ENCODE assay signal across 8 mouse cellular contexts in the genomic region with DNA sequence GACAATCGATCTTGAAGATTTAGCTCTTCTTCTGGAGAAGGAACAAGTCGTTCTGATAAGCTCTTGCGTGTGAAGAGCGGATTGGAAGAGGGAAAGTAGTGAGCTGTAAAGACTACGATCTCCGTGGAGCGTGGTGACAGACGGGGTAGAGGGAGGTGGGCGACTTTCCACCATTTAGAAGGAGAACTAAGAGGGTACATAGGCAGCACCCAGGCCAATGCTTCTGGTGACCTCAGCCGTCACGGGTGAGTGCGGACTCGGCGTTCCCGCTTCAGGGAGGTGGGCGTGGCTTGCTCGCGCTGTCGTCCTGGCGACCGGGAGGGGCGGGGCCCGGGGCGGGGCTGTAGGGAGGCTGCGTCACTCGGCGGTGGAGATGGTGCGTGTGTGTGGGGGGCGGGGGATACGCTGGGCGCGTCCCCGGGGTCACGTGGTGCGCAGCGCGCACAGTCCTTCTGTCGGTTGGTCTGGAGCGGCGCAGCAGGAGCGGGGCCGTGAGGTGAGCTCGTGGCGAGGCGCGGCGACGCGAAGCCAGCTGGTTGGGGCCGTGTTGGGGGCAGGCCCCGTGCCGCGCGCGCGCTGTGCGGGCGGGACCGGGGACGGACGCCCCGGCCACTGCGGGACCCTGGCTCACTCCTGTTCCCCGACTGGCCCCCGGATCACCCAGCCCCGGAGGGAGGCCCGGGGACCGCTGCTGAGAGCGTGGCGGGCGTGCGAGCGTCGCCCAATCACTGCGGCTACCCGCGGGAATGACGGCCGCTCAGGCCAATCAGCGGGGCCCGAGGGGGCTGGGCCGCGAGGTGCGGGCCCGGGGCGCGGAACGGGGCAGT. TPM values are rescaled to one million over a fixed set of nuclear protein-coding genes. Genes with fewer than 3 reads are reported as not detected.
DNase-seq lines count a peak whose midpoint lies in the region; ATAC-seq lines count a peak whose summit lies in the region.

A gene (plus strand): TSS at position 165 of the 827 bp plus-strand sequence.

- H3K27me3 ChIP-seq in embryonic facial prominence, embryonic 14.5 days (replicated peaks; ENCODE audit: control insufficient read depth, insufficient read depth, low read length): no peaks in the 10 kb centered on the region
- H3K27me3 ChIP-seq in limb, embryonic 15.5 days: no peaks in the 10 kb centered on the region

- WGBS in embryonic facial prominence, embryonic 14.5 days: under 1% methylated on average over 40 of the region's 88 CpGs
- WGBS in limb, embryonic 15.5 days: under 1% methylated on average over 75 of the region's 88 CpGs

- H3K4me1 ChIP-seq in embryonic facial prominence, embryonic 14.5 days (ENCODE audit: control insufficient read depth, insufficient read depth, low read length): peaks cover 16% of the 10 kb centered on the region
- peaks cover 30% of the 10 kb centered on the region for H3K4me1 ChIP-seq in limb, embryonic 15.5 days

- peak within 1 kb of the TSS; percentile 85 for H3K9ac ChIP-seq in embryonic facial prominence, embryonic 14.5 days (ENCODE audit: low read depth, low read length)
- H3K9ac ChIP-seq in limb, embryonic 15.5 days: peak within 1 kb of the TSS; percentile 61

- DNase-seq in 3T3-L1 (ENCODE audit: low read depth, low spot score): peak; percentile 96
- DNase-seq in adrenal gland, postnatal 4 days (ENCODE audit: low spot score in 2 of 2): peak; percentile 99
- DNase-seq in embryonic facial prominence, embryonic 14.5 days (ENCODE audit: low spot score): peak; percentile 97
- peak; percentile 97 for DNase-seq in heart, adult 8-10 months (ENCODE audit: low spot score)
- peak; percentile 98 for DNase-seq in kidney, adult 9 months
- peak; percentile 97 to 98 for DNase-seq in monocyte, adult 2 months (ENCODE audit: low read depth in 1 of 2, low spot score in 2 of 2)
- peak; percentile 97 for DNase-seq in spleen, postnatal 36 days (ENCODE audit: low spot score in 2 of 2)

- no peaks in the 10 kb centered on the region for H3K9me3 ChIP-seq in embryonic facial prominence, embryonic 14.5 days (ENCODE audit: control insufficient read depth, low read length)
- H3K9me3 ChIP-seq in limb, embryonic 15.5 days: no peaks in the 10 kb centered on the region

- peak within 1 kb of the TSS; percentile 65 for H3K4me2 ChIP-seq in embryonic facial prominence, embryonic 14.5 days (ENCODE audit: low read depth, low read length)
- H3K4me2 ChIP-seq in limb, embryonic 15.5 days: peak within 1 kb of the TSS; percentile 59

- H3K27ac ChIP-seq in embryonic facial prominence, embryonic 14.5 days (replicated peaks; ENCODE audit: low read depth, low read length): peak within 1 kb of the TSS; percentile 94
- H3K27ac ChIP-seq in limb, embryonic 15.5 days: peak within 1 kb of the TSS; percentile 94

- ATAC-seq in embryonic facial prominence, embryonic 14.5 days (ENCODE audit: low read depth): peak; percentile 98
- peak; percentile 99 for ATAC-seq in limb, embryonic 15.5 days (ENCODE audit: insufficient number of reproducible peaks, low FRiP score, low TSS enrichment, low read depth)

- H3K36me3 ChIP-seq in embryonic facial prominence, embryonic 14.5 days (ENCODE audit: control insufficient read depth, insufficient read depth, low read length): peaks cover 11% of the 10 kb centered on the region; the same call in 1 of the 2 replicates
- H3K36me3 ChIP-seq in limb, embryonic 15.5 days: peaks cover 3% of the 10 kb centered on the region; the same call in 1 of the 2 replicates

- peak within 1 kb of the TSS; percentile 63 for H3K4me3 ChIP-seq in embryonic facial prominence, embryonic 14.5 days (ENCODE audit: low read depth, low read length)
- H3K4me3 ChIP-seq in limb, embryonic 15.5 days: peak within 1 kb of the TSS; percentile 59

RNA-seq across cellular contexts. Expression of the gene that starts here (rescaled TPM):
- 10 to 100 TPM; 36.6 to 36.9 TPM for total RNA-seq in adrenal gland, postnatal 4 days (2021)
- 69.8 and 76.1 TPM in 2 replicates for polyA plus RNA-seq in embryonic facial prominence, embryonic 14.5 days (2014; fragmentation: Nextera tagmentation; extraction: Ambion mirVana)
- 10 to 100 TPM; 13.5 to 25.1 (median 19.2) TPM for total RNA-seq in heart, adult 8-10 months (2022)
- 68.4 and 70.8 TPM in 2 replicates for polyA plus RNA-seq in limb, embryonic 15.5 days (2015; fragmentation: Nextera tagmentation; extraction: Ambion mirVana)

Comparison
In these comparisons a context has a peak if more than half of its experiments do, and no peak if none do; other contexts are left out.
1. Peak in every context shown above with its lines: DNase-seq, ATAC-seq, H3K4me3 ChIP-seq and H3K27ac ChIP-seq.